Mouse (Mus musculus) erythroblast, embryonic 14.5 days (primary cell): ENCODE results near the gene Tent5c. TPM values are rescaled to one million over a fixed set of nuclear protein-coding genes. Genes with fewer than 3 reads are reported as not detected.

Experiments
- H3K27me3 ChIP-seq: 2 replicates; pipeline ENCODE4 v1.6.1; 2012; ENCODE audit warnings: inconsistent platforms; ENCODE audit not compliant: control insufficient read depth
- H3K36me3 ChIP-seq: 2 replicates; pipeline ENCODE4 v1.6.1; 2012; ENCODE audit warnings: mild to moderate bottlenecking, inconsistent platforms; ENCODE audit not compliant: control insufficient read depth
- H3K4me1 ChIP-seq: 2 replicates; pipeline ENCODE4 v1.6.1; 2012; ENCODE audit warnings: inconsistent platforms; ENCODE audit not compliant: control insufficient read depth
- H3K4me3 ChIP-seq: replicated peaks from 2 replicates; pipeline ENCODE3; 2012; ENCODE audit warnings: moderate library complexity, mild to moderate bottlenecking, inconsistent platforms
- H3K9me3 ChIP-seq: 2 replicates; pipeline ENCODE4 v1.6.1; 2012; ENCODE audit warnings: low read length, inconsistent platforms, mixed read lengths; ENCODE audit not compliant: control insufficient read depth
- GATA1 ChIP-seq: IDR thresholded peaks from 2 replicates; pipeline ENCODE4 v1.6.1; 2012; ENCODE audit warnings: low read length, inconsistent platforms, mixed read lengths
- TAL1 ChIP-seq: IDR thresholded peaks from 3 replicates; pipeline ENCODE4 v1.6.1; 2012; ENCODE audit warnings: low read length, inconsistent platforms, mixed read lengths
- polyA plus RNA-seq: library from polyadenylated mRNA; stranded (reverse); fragments of >175 nt; gene quantifications from 2 replicates; pipeline ENCODE4 v1.2.3, GENCODE M21; 2012

The Tent5c gene
- polyA plus RNA-seq, 1 experiment: 9.3 TPM

- Histone ChIP-seq H3K9me3 (no peaks in the 10 kb centered on the region; the same call in 1 of the 2 replicates), H3K36me3 (no peaks in the 10 kb centered on the region), H3K4me3 (no peak overlapping the region), H3K4me1 (no peaks in the 10 kb centered on the region), H3K27me3 (peaks cover 6% of the 10 kb centered on the region)
- no peak for TF ChIP-seq TAL1
- TF ChIP-seq GATA1: no peak
Observed at GRCm38 (mm10) chr3:100521626-100522025, 32.5 kb upstream of the Tent5c start.

GRCm38 (mm10) chr3:100515754-100516141, 26.6 kb upstream of the Tent5c start:
- no peak overlapping the region for H3K4me3 ChIP-seq
- H3K4me1 ChIP-seq: no peaks in the 10 kb centered on the region
- TF ChIP-seq TAL1 (no peak), GATA1 (no peak)
- H3K9me3 ChIP-seq: no peaks in the 10 kb centered on the region
- peaks cover 33% of the 10 kb centered on the region for H3K27me3 ChIP-seq
- no peaks in the 10 kb centered on the region for H3K36me3 ChIP-seq

- H3K4me1 ChIP-seq: no peaks in the 10 kb centered on the region
- H3K9me3 ChIP-seq: no peaks in the 10 kb centered on the region
- no peaks in the 10 kb centered on the region for H3K36me3 ChIP-seq
- no peak overlapping the region for H3K4me3 ChIP-seq
- H3K27me3 ChIP-seq: peaks cover 36% of the 10 kb centered on the region
- TF ChIP-seq TAL1 (no peak), GATA1 (no peak)
Observed at GRCm38 (mm10) chr3:100515093-100515753, 26.1 kb upstream of the Tent5c start.

DNA sequence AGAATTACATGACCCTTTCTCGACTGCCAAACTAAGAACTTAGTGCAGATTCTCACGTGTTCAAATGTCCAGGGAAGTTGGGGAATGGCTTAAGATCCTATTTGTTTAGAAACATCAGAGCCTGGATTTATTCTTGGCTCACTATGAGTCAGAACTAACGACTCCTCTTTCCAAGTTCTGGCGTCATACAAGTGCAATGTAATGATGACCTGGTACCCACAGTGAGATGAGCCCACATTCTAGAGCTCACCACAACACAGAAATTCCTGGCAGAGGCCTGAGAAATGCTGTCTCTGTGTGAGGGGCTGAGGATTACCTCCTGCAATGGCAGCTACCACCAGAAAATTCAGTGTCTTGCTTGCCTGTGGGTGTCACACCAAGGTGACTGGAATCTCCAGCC, 18.1 kb upstream of the Tent5c start:
- H3K4me1 ChIP-seq: peaks cover 14% of the 10 kb centered on the region
- peaks cover 10% of the 10 kb centered on the region for H3K27me3 ChIP-seq
- TF ChIP-seq GATA1: no peak
- TF ChIP-seq TAL1: no peak
- no peak overlapping the region for H3K4me3 ChIP-seq
- peaks cover 3% of the 10 kb centered on the region; the same call in 1 of the 2 replicates for H3K9me3 ChIP-seq
- H3K36me3 ChIP-seq: no peaks in the 10 kb centered on the region

DNA sequence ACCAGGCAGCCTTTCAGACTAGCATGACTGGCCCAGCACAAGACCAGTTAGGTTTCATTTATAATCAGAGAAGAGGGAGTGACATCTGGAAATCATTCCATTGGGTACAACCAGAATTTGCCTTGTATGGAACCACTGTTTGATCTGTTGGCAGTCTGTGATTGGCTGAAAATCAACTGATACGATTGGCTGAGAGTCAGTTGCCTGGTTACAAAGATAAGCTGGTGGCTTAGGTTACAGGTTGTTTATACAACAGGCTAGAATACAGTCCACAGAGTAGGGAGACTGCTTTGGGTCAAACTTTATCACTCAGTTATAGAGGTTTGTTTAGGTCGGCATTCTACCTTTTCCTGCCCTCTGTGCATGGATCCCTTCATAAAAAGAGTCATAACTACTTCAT, 17.6 kb upstream of the Tent5c start:
- TF ChIP-seq GATA1 (no peak), TAL1 (no peak)
- Histone ChIP-seq H3K9me3 (peaks cover 3% of the 10 kb centered on the region; the same call in 1 of the 2 replicates), H3K27me3 (peaks cover 7% of the 10 kb centered on the region)

GRCm38 (mm10) chr3:100503882-100504281, 14.8 kb upstream of the Tent5c start:
- peaks cover 21% of the 10 kb centered on the region for H3K4me1 ChIP-seq
- H3K27me3 ChIP-seq: no peaks in the 10 kb centered on the region
- no peak overlapping the region for H3K4me3 ChIP-seq
- TF ChIP-seq GATA1 (no peak), TAL1 (no peak)
- peaks cover 12% of the 10 kb centered on the region for H3K9me3 ChIP-seq
- H3K36me3 ChIP-seq: no peaks in the 10 kb centered on the region

More for the DNA sequence above, 17.6 kb upstream of the Tent5c start:
- H3K36me3 ChIP-seq: no peaks in the 10 kb centered on the region
- H3K4me1 ChIP-seq: peaks cover 14% of the 10 kb centered on the region
- no peak overlapping the region for H3K4me3 ChIP-seq

GRCm38 (mm10) chr3:100502516-100502915, 13.4 kb upstream of the Tent5c start:
- Histone ChIP-seq H3K4me1 (peaks cover 21% of the 10 kb centered on the region), H3K9me3 (peaks cover 9% of the 10 kb centered on the region), H3K36me3 (no peaks in the 10 kb centered on the region), H3K4me3 (no peak overlapping the region), H3K27me3 (no peaks in the 10 kb centered on the region)
- TF ChIP-seq TAL1 (no peak), GATA1 (no peak)

DNA sequence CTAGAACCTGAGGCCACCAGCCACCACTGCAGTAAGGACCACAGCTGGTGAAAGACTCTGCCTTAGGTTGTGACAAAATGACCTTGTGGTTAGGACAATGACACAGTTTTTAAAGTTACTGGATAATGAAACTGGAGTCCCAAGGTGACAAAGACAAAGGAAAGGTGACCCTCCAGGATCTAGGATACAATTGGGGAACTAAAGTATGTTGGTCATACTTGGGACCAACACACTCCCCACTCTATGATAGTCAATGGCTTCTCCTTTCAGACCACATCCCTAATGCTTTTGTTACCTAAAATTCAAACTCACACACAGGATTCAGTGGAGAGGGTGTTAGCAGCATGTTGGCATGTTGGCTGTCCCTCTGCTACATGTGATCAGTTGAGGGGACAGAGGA, 12.8 kb upstream of the Tent5c start:
- peaks cover 15% of the 10 kb centered on the region for H3K4me1 ChIP-seq
- peaks cover 9% of the 10 kb centered on the region for H3K9me3 ChIP-seq
- no peaks in the 10 kb centered on the region for H3K36me3 ChIP-seq
- H3K27me3 ChIP-seq: no peaks in the 10 kb centered on the region
- TF ChIP-seq TAL1 (no peak), GATA1 (no peak)
- H3K4me3 ChIP-seq: no peak overlapping the region

GRCm38 (mm10) chr3:100496081-100496480, 7.0 kb upstream of the Tent5c start:
- Histone ChIP-seq H3K9me3 (peaks cover 6% of the 10 kb centered on the region), H3K27me3 (peaks cover 7% of the 10 kb centered on the region), H3K36me3 (no peaks in the 10 kb centered on the region; the same call in 1 of the 2 replicates), H3K4me1 (peaks cover 24% of the 10 kb centered on the region), H3K4me3 (no peak overlapping the region)
- TF ChIP-seq GATA1 (no peak), TAL1 (no peak)

DNA sequence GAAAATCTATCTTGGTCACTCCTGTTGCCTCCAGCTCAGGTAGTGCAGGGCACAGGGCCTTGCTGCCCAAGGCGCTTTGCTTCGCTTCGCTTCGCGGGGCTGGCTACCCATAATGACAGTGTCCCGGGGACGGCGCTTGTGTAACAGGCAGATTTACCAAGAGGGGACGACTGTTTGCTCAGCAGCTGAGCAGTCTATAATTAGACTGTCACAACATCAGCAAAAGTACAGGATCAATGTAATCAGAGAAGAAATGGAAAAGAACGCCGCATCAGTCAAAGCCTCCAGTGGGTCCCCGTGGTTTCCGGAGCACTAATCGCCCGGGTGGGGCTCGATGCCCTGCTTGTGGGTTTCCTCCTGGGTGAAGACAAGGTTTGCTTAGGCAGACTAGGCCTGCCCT, 6.3 kb upstream of the Tent5c start:
- Histone ChIP-seq H3K4me1 (peaks cover 27% of the 10 kb centered on the region), H3K4me3 (no peak overlapping the region), H3K27me3 (peaks cover 10% of the 10 kb centered on the region), H3K9me3 (peaks cover 2% of the 10 kb centered on the region), H3K36me3 (no peaks in the 10 kb centered on the region; the same call in 1 of the 2 replicates)
- TF ChIP-seq GATA1 (no peak), TAL1 (no peak)
